Mouse (Mus musculus) brain, embryonic 14.5 days (tissue): Measurements from ENCODE around the gene Pdcd1lg2.

Source experiments
- CTCF ChIP-seq: fragments of 200-500 bp; IDR thresholded peaks from 2 replicates; pipeline ENCODE4 v1.5.1; 2012; ENCODE audit warnings: inconsistent platforms, mild to moderate bottlenecking, moderate library complexity, borderline replicate concordance; ENCODE audit not compliant: insufficient read depth, insufficient read length; ENCODE audit errors: extremely low read depth
- POLR2A ChIP-seq: fragments of 200-500 bp; IDR thresholded peaks from 2 replicates; pipeline ENCODE4 v1.6.1; 2012; ENCODE audit warnings: mild to moderate bottlenecking, inconsistent platforms, borderline replicate concordance; ENCODE audit not compliant: poor library complexity, insufficient read depth, insufficient read length, severe bottlenecking; ENCODE audit errors: extremely low read depth

GRCm38 (mm10) chr19:29514130-29514529, 103.4 kb downstream of the Pdcd1lg2 start:
- TF ChIP-seq POLR2A (no peak), CTCF (no peak)
